Mouse (Mus musculus) neural tube, embryonic 12.5 days (tissue): ENCODE data around the gene Zswim8. TPM values are rescaled to one million over a fixed set of nuclear protein-coding genes. Genes with fewer than 3 reads are reported as not detected.
A peak's percentile ranks its signal among the peaks of the same experiment; 100 is the strongest.

Experiments used
- ATAC-seq: fragments of 200-750 bp; cut with Nextera tagmentation; 2 replicates; pipeline ENCODE4 v1.8.0; 2017; ENCODE audit warnings: low read depth, mild to moderate bottlenecking, moderate TSS enrichment, moderate library complexity; ENCODE audit not compliant: low FRiP score
- H3K27ac ChIP-seq: fragments of 300-500 bp; sonication (generic); 2 replicates; pipeline ENCODE4 v1.5.1; 2016
- H3K27me3 ChIP-seq: fragments of 300-500 bp; sonication (generic); replicated peaks from 2 replicates; pipeline ENCODE4 v1.6.1; 2016; ENCODE audit warnings: mild to moderate bottlenecking
- H3K36me3 ChIP-seq: fragments of 300-500 bp; sonication (generic); 2 replicates; pipeline ENCODE4 v1.6.1; 2016; ENCODE audit warnings: mild to moderate bottlenecking
- H3K4me1 ChIP-seq: fragments of 300-500 bp; sonication (generic); 2 replicates; pipeline ENCODE4 v1.6.1; 2016
- H3K4me2 ChIP-seq: fragments of 300-500 bp; sonication (generic); replicated peaks from 2 replicates; pipeline ENCODE4 v1.6.1; 2016; ENCODE audit warnings: mild to moderate bottlenecking
- H3K4me3 ChIP-seq: fragments of 300-500 bp; sonication (generic); 2 replicates; pipeline ENCODE4 v1.5.1; 2016
- H3K9ac ChIP-seq: fragments of 300-500 bp; sonication (generic); 2 replicates; pipeline ENCODE4 v1.6.1; 2016; ENCODE audit warnings: mild to moderate bottlenecking
- H3K9me3 ChIP-seq: fragments of 300-500 bp; sonication (generic); 2 replicates; pipeline ENCODE4 v1.6.1; 2016; ENCODE audit warnings: mild to moderate bottlenecking
- WGBS: fragments of 180-500 bp; shearing (Covaris S2); methylation state at CpG from one replicate; pipeline ENCODE4 v1.1.7; 2016; 5-methylcytosine and 5-hydroxymethylcytosine counted together
- polyA plus RNA-seq: library from polyadenylated mRNA; unstranded; fragments of >200 nt; fragmentation: Nextera tagmentation; extraction: Ambion mirVana; gene quantifications from 2 replicates; pipeline ENCODE4 v1.2.1, GENCODE M21; 2016

Zswim8 gene
- polyA plus RNA-seq, 1 experiment from 2014 or later = 53.3 TPM

- H3K36me3 ChIP-seq = peaks cover 97% of the 10 kb centered on the region
- no peaks in the 10 kb centered on the region for H3K9me3 ChIP-seq
- no peaks in the 10 kb centered on the region for H3K27me3 ChIP-seq
- WGBS = 94% methylated on average over 10 of the region's 10 CpGs
- no peak overlapping the region for H3K27ac ChIP-seq
- no peak overlapping the region for H3K9ac ChIP-seq
- no peak overlapping the region for H3K4me2 ChIP-seq
- ATAC-seq = no peak
- H3K4me3 ChIP-seq = no peak overlapping the region
- H3K4me1 ChIP-seq = no peaks in the 10 kb centered on the region
Measured at GRCm38 (mm10) chr14:20718443-20718842, 11.1 kb downstream of the Zswim8 start.

GRCm38 (mm10) chr14:20719767-20720166 lies 12.4 kb downstream of the Zswim8 start:
- 96% methylated on average over 12 of the region's 12 CpGs for WGBS
- Histone ChIP-seq H3K4me3 (no peak overlapping the region), H3K9me3 (no peaks in the 10 kb centered on the region)

GRCm38 (mm10) chr14:20721371-20721770 lies 14.0 kb downstream of the Zswim8 start:
- H3K27ac ChIP-seq = no peak overlapping the region
- no peaks in the 10 kb centered on the region for H3K4me1 ChIP-seq
- no peaks in the 10 kb centered on the region for H3K9me3 ChIP-seq
- ATAC-seq = no peak
- no peak overlapping the region for H3K9ac ChIP-seq
- 94% methylated on average over 4 of the region's 4 CpGs for WGBS
- peaks cover 98% of the 10 kb centered on the region for H3K36me3 ChIP-seq
- H3K4me3 ChIP-seq = no peak overlapping the region
- H3K27me3 ChIP-seq = no peaks in the 10 kb centered on the region
- no peak overlapping the region for H3K4me2 ChIP-seq

More at GRCm38 (mm10) chr14:20719767-20720166, 12.4 kb downstream of the Zswim8 start:
- Histone ChIP-seq H3K27me3 (no peaks in the 10 kb centered on the region), H3K4me2 (no peak overlapping the region), H3K4me1 (no peaks in the 10 kb centered on the region), H3K9ac (no peak overlapping the region), H3K27ac (no peak overlapping the region), H3K36me3 (peaks cover 97% of the 10 kb centered on the region)
- no peak for ATAC-seq

- no peak for ATAC-seq
- no peak overlapping the region for H3K4me3 ChIP-seq
- no peak overlapping the region for H3K9ac ChIP-seq
- peaks cover 94% of the 10 kb centered on the region for H3K36me3 ChIP-seq
- H3K9me3 ChIP-seq = no peaks in the 10 kb centered on the region
- no peak overlapping the region for H3K27ac ChIP-seq
- WGBS = 93% methylated on average over 12 of the region's 12 CpGs
- no peaks in the 10 kb centered on the region for H3K4me1 ChIP-seq
- H3K27me3 ChIP-seq = no peaks in the 10 kb centered on the region
- H3K4me2 ChIP-seq = no peak overlapping the region
Measured at GRCm38 (mm10) chr14:20723006-20723405, 15.7 kb downstream of the Zswim8 start.

GRCm38 (mm10) chr14:20724043-20724442 lies 16.7 kb downstream of the Zswim8 start:
- H3K9me3 ChIP-seq = no peaks in the 10 kb centered on the region
- H3K4me1 ChIP-seq = no peaks in the 10 kb centered on the region
- H3K9ac ChIP-seq = no peak overlapping the region
- H3K27me3 ChIP-seq = no peaks in the 10 kb centered on the region
- WGBS = 46% methylated on average over 5 of the region's 5 CpGs
- peaks cover 94% of the 10 kb centered on the region for H3K36me3 ChIP-seq
- H3K27ac ChIP-seq = no peak overlapping the region
- no peak overlapping the region for H3K4me3 ChIP-seq
- H3K4me2 ChIP-seq = no peak overlapping the region
- 0 out of 2 replicates have a peak, but pooled peaks have one; percentile 46 for ATAC-seq

- H3K9me3 ChIP-seq = no peaks in the 10 kb centered on the region
- H3K27me3 ChIP-seq = no peaks in the 10 kb centered on the region
- no peak overlapping the region for H3K4me2 ChIP-seq
- H3K4me3 ChIP-seq = no peak overlapping the region
- H3K27ac ChIP-seq = no peak overlapping the region
- no peaks in the 10 kb centered on the region for H3K4me1 ChIP-seq
- ATAC-seq = no peak
- H3K36me3 ChIP-seq = peaks cover 94% of the 10 kb centered on the region
- H3K9ac ChIP-seq = no peak overlapping the region
- 77% methylated on average over 6 of the region's 6 CpGs for WGBS
Measured at GRCm38 (mm10) chr14:20725660-20726339, 18.4 kb downstream of the Zswim8 start.

- H3K9ac ChIP-seq = no peak overlapping the region
- H3K27ac ChIP-seq = no peak overlapping the region
- ATAC-seq = no peak
- H3K4me2 ChIP-seq = no peak overlapping the region
- H3K27me3 ChIP-seq = no peaks in the 10 kb centered on the region
- H3K4me1 ChIP-seq = peaks cover 10% of the 10 kb centered on the region
- no peaks in the 10 kb centered on the region for H3K9me3 ChIP-seq
- H3K36me3 ChIP-seq = peaks cover 55% of the 10 kb centered on the region
- H3K4me3 ChIP-seq = no peak overlapping the region
- WGBS = 93% methylated on average over 9 of the region's 9 CpGs
Measured at GRCm38 (mm10) chr14:20729871-20730270, 22.5 kb downstream of the Zswim8 start.

GRCm38 (mm10) chr14:20730853-20731602 lies 23.7 kb downstream of the Zswim8 start:
- Histone ChIP-seq H3K4me1 (peaks cover 10% of the 10 kb centered on the region), H3K9me3 (no peaks in the 10 kb centered on the region), H3K4me3 (no peak overlapping the region), H3K36me3 (peaks cover 49% of the 10 kb centered on the region), H3K27ac (no peak overlapping the region), H3K9ac (no peak overlapping the region), H3K4me2 (no peak overlapping the region), H3K27me3 (no peaks in the 10 kb centered on the region)
- WGBS = 92% methylated on average over 9 of the region's 9 CpGs
- no peak for ATAC-seq

GRCm38 (mm10) chr14:20733041-20733951 lies 25.9 kb downstream of the Zswim8 start:
- no peaks in the 10 kb centered on the region for H3K27me3 ChIP-seq
- peaks cover 10% of the 10 kb centered on the region for H3K4me1 ChIP-seq
- H3K4me3 ChIP-seq = peak overlapping the region; percentile 79
- no peak; the same call in 1 of the 2 replicates for ATAC-seq
- H3K27ac ChIP-seq = no peak overlapping the region
- H3K4me2 ChIP-seq = peak overlapping the region; percentile 93
- peak overlapping the region; percentile 93 for H3K9ac ChIP-seq
- H3K9me3 ChIP-seq = no peaks in the 10 kb centered on the region
- peaks cover 43% of the 10 kb centered on the region for H3K36me3 ChIP-seq
- WGBS = 54% methylated on average over 12 of the region's 12 CpGs

- Histone ChIP-seq H3K9me3 (no peaks in the 10 kb centered on the region), H3K4me1 (peaks cover 10% of the 10 kb centered on the region), H3K36me3 (peaks cover 39% of the 10 kb centered on the region), H3K9ac (peak within 1 kb of the TSS; percentile 93), H3K27ac (peak within 1 kb of the TSS; percentile 74), H3K27me3 (no peaks in the 10 kb centered on the region), H3K4me2 (peak within 1 kb of the TSS; percentile 93), H3K4me3 (peak within 1 kb of the TSS; percentile 79)
- under 1% methylated on average over 77 of the region's 81 CpGs for WGBS
- peak; percentile 98 for ATAC-seq
Measured at GRCm38 (mm10) chr14:20733952-20734774, 26.8 kb downstream of the Zswim8 start, which contains the start of gene Ndst2. TSS of gene Ndst2 (minus strand) at chr14:20734562.

GRCm38 (mm10) chr14:20735052-20735451 lies 27.7 kb downstream of the Zswim8 start:
- Histone ChIP-seq H3K4me1 (peaks cover 10% of the 10 kb centered on the region), H3K4me2 (no peak overlapping the region; the same call in 1 of the 2 replicates), H3K9me3 (no peaks in the 10 kb centered on the region), H3K4me3 (no peak overlapping the region), H3K27ac (no peak overlapping the region; the same call in 1 of the 2 replicates), H3K9ac (no peak overlapping the region), H3K36me3 (peaks cover 31% of the 10 kb centered on the region), H3K27me3 (no peaks in the 10 kb centered on the region)
- ATAC-seq = no peak
- WGBS = 75% methylated on average over 2 of the region's 2 CpGs
